Mouse (Mus musculus): ENCODE data around the gene Twist1. TPM values are rescaled to one million over a fixed set of nuclear protein-coding genes. Genes with fewer than 3 reads are reported as not detected.

Gene Twist1
- polyA plus RNA-seq (2015; fragmentation: Nextera tagmentation; extraction: Ambion mirVana): 0.13 and 0.14 TPM in 2 replicates

GRCm38 (mm10) chr12:33957400-33958240 is at the start of gene Twist1:
Twist1 (plus strand) TSS chr12:33957671.
- TF ChIP-seq EP300 (IDR thresholded peaks at IDR 0.05) (no peak), CTCF (IDR thresholded peaks at IDR 0.05) (no peak)
- Histone ChIP-seq H3K4me3 (ENCODE audit: low read depth, low read length) (peak within 1 kb of the TSS; percentile 52), H3K4me2 (replicated peaks; ENCODE audit: low read depth, low read length) (peak within 1 kb of the TSS; percentile 91), H3K27ac (ENCODE audit: low read length) (no peak within 1 kb of the TSS), H3K27me3 (replicated peaks; ENCODE audit: insufficient read depth, low read length) (peaks cover 74% of the 10 kb centered on the region), H3K36me3 (ENCODE audit: insufficient read depth, low read length) (no peaks in the 10 kb centered on the region), H3K9ac (replicated peaks; ENCODE audit: low read depth) (no peak within 1 kb of the TSS), H3K9me3 (ENCODE audit: low read length) (no peaks in the 10 kb centered on the region), H3K4me1 (ENCODE audit: insufficient read depth, low read depth, low read length) (no peaks in the 10 kb centered on the region)
- DNase-seq (ENCODE audit: low spot score) (peak; percentile 22), ATAC-seq (peak; percentile 75)
- WGBS: 2% methylated on average over 31 of the region's 105 CpGs

- no peak for ATAC-seq
- no peak for TF ChIP-seq CTCF (IDR thresholded peaks at IDR 0.05)
- TF ChIP-seq EP300 (IDR thresholded peaks at IDR 0.05): no peak
- peak; percentile 14 for DNase-seq (ENCODE audit: low spot score)
- Histone ChIP-seq H3K36me3 (ENCODE audit: insufficient read depth, low read length) (no peaks in the 10 kb centered on the region), H3K4me3 (ENCODE audit: low read depth, low read length) (no peak overlapping the region), H3K9me3 (ENCODE audit: low read length) (no peaks in the 10 kb centered on the region), H3K27ac (ENCODE audit: low read length) (no peak overlapping the region), H3K27me3 (replicated peaks; ENCODE audit: insufficient read depth, low read length) (peaks cover 19% of the 10 kb centered on the region), H3K4me1 (ENCODE audit: insufficient read depth, low read depth, low read length) (no peaks in the 10 kb centered on the region), H3K9ac (replicated peaks; ENCODE audit: low read depth) (no peak overlapping the region), H3K4me2 (replicated peaks; ENCODE audit: low read depth, low read length) (no peak overlapping the region)
- WGBS: 14% methylated on average over 3 of the region's 3 CpGs
Observed at GRCm38 (mm10) chr12:33926751-33927150, 30.7 kb upstream of the Twist1 start.

GRCm38 (mm10) chr12:33927334-33928098 is 30.0 kb upstream of the Twist1 start:
- no peak overlapping the region for H3K9ac ChIP-seq (replicated peaks; ENCODE audit: low read depth)
- no peak for DNase-seq (ENCODE audit: low spot score)
- H3K27ac ChIP-seq (ENCODE audit: low read length): no peak overlapping the region
- H3K36me3 ChIP-seq (ENCODE audit: insufficient read depth, low read length): no peaks in the 10 kb centered on the region
- H3K4me3 ChIP-seq (ENCODE audit: low read depth, low read length): no peak overlapping the region
- no peak for TF ChIP-seq EP300 (IDR thresholded peaks at IDR 0.05)
- TF ChIP-seq CTCF (IDR thresholded peaks at IDR 0.05): no peak
- H3K4me2 ChIP-seq (replicated peaks; ENCODE audit: low read depth, low read length): no peak overlapping the region
- no peak for ATAC-seq
- no peaks in the 10 kb centered on the region for H3K9me3 ChIP-seq (ENCODE audit: low read length)
- H3K27me3 ChIP-seq (replicated peaks; ENCODE audit: insufficient read depth, low read length): peaks cover 19% of the 10 kb centered on the region
- H3K4me1 ChIP-seq (ENCODE audit: insufficient read depth, low read depth, low read length): no peaks in the 10 kb centered on the region
- WGBS: 3% methylated on average over 15 of the region's 15 CpGs

- peaks cover 19% of the 10 kb centered on the region for H3K27me3 ChIP-seq (replicated peaks; ENCODE audit: insufficient read depth, low read length)
- H3K36me3 ChIP-seq (ENCODE audit: insufficient read depth, low read length): no peaks in the 10 kb centered on the region
- H3K9ac ChIP-seq (replicated peaks; ENCODE audit: low read depth): no peak within 1 kb of the TSS
- DNase-seq (ENCODE audit: low spot score) (no peak), ATAC-seq (no peak)
- no peak within 1 kb of the TSS for H3K4me2 ChIP-seq (replicated peaks; ENCODE audit: low read depth, low read length)
- no peak within 1 kb of the TSS for H3K4me3 ChIP-seq (ENCODE audit: low read depth, low read length)
- 1% methylated on average over 39 of the region's 39 CpGs for WGBS
- H3K4me1 ChIP-seq (ENCODE audit: insufficient read depth, low read depth, low read length): no peaks in the 10 kb centered on the region
- H3K27ac ChIP-seq (ENCODE audit: low read length): no peak within 1 kb of the TSS
- no peak for TF ChIP-seq CTCF (IDR thresholded peaks at IDR 0.05)
- TF ChIP-seq EP300 (IDR thresholded peaks at IDR 0.05): no peak
- H3K9me3 ChIP-seq (ENCODE audit: low read length): no peaks in the 10 kb centered on the region
Observed at GRCm38 (mm10) chr12:33928331-33929192, 28.9 kb upstream of the Twist1 start, which contains the start of gene Ferd3l. Ferd3l (plus strand) TSS chr12:33928425.

- 9% methylated on average over 3 of the region's 3 CpGs for whole genome bisulfite sequencing
- H3K9me3 ChIP-seq (ENCODE audit: low read length): no peaks in the 10 kb centered on the region
- H3K27ac ChIP-seq (ENCODE audit: low read length): no peak overlapping the region
- TF ChIP-seq CTCF (IDR thresholded peaks at IDR 0.05): peak; percentile 51
- no peak for TF ChIP-seq EP300 (IDR thresholded peaks at IDR 0.05)
- ATAC-seq: no peak
- H3K4me1 ChIP-seq (ENCODE audit: insufficient read depth, low read depth, low read length): no peaks in the 10 kb centered on the region
- peaks cover 37% of the 10 kb centered on the region for H3K27me3 ChIP-seq (replicated peaks; ENCODE audit: insufficient read depth, low read length)
- no peak overlapping the region for H3K4me2 ChIP-seq (replicated peaks; ENCODE audit: low read depth, low read length)
- DNase-seq (ENCODE audit: low spot score): no peak
- H3K9ac ChIP-seq (replicated peaks; ENCODE audit: low read depth): no peak overlapping the region
- no peaks in the 10 kb centered on the region for H3K36me3 ChIP-seq (ENCODE audit: insufficient read depth, low read length)
- H3K4me3 ChIP-seq (ENCODE audit: low read depth, low read length): no peak overlapping the region
Observed at GRCm38 (mm10) chr12:33952843-33953242, 4.6 kb upstream of the Twist1 start.

All from lung, postnatal 0 days (tissue).